Mouse (Mus musculus): ENCODE data around the gene H3f3b. TPM values are rescaled to one million over a fixed set of nuclear protein-coding genes. Genes with fewer than 3 reads are reported as not detected.

The H3f3b gene
- total RNA-seq, 2 experiments from 2014 or later: 285 to 322 TPM

DNA sequence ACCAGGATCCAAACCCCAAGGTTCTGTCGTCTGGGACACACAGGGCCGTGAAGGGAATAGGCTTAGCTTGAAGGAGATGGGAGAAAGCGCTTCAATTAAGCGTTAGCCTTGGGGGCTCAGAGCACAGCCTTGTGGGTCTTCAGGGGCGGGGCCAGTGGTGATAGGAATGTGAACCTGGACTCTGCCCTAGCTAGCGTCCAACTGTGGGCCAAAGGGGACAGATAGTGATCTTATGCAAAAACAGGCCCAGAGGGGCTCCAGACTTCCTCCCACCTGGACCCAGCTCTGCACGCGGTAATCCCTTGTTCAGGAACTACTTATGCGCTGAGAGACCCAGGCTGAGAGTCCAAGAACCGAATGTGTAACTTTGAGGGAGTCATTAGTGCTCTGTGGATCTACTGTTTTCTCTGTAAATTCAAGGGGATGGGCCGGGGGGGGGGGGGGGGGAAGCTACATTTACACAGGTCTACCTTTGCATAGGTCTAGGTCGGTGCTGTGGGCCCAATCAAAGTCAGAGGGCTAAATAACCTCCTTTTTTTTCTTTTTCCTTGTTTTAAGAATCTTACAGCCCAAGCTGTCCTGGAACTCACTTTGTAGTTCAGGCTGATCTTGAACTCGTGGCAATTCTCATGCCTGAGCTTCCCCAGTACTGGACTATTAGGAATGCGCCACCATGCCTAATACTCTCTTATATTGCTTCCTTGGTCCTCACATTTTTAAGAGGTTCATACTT is 16.1 kb downstream of the H3f3b start:
- peak overlapping the region; percentile 80 for H3K4me3 ChIP-seq
- TF ChIP-seq CTCF (conservative IDR thresholded peaks at IDR 0.05): no peak
- peak overlapping the region; percentile 52; the same call in 1 of the 2 replicates for H3K27ac ChIP-seq
- no peak for DNase-seq (ENCODE audit: low spot score in 2 of 2)

DNA sequence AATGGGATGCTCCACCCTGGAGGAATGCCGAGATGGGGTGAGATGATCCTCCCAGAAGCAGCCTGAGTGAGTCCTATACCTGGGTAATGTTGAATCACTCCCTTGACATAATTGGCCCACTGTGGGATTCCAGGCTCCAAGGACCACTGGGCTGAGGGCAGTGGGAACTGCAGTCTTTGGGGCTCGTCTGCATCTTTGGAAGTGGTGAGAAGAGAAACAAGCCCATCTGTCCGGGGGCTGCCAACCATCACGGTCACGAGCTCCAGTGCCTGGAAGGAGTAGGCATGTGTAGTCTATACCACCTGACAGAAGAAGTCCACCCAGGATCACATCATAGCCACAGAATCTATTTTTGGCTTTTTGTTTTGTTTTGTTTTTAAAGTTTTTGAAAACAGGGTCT is 16.8 kb downstream of the H3f3b start:
- no peak for TF ChIP-seq CTCF (conservative IDR thresholded peaks at IDR 0.05)
- no peak overlapping the region for H3K27ac ChIP-seq

DNA sequence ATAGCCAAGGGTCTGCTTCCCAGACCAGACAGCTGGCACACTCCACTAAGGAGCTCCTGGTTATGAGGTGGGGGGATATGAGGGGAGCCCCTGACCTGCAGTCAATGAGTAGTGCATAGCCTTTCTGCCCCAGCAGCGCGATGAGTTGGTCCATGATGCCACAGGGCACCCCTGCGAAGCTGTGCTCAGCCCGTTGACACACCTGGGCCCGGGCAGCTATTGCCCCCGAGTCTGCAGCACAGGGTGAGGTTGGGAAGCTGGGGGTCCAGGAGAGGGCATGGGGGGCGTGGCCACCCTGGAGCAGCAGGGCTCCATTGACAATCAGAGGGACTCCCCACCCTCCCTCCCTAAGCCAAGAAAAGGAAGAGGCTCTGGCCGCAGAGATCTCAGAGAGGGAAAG is 17.6 kb downstream of the H3f3b start:
- Histone ChIP-seq H3K27ac (no peak overlapping the region), H3K4me3 (no peak overlapping the region)
- no peak for TF ChIP-seq CTCF (conservative IDR thresholded peaks at IDR 0.05)
- DNase-seq (ENCODE audit: low spot score in 2 of 2): no peak

More for the DNA sequence above, 16.8 kb downstream of the H3f3b start:
- H3K4me3 ChIP-seq: no peak overlapping the region
- no peak for DNase-seq (ENCODE audit: low spot score in 2 of 2)

- no peak for DNase-seq (ENCODE audit: low spot score in 2 of 2)
- Histone ChIP-seq H3K4me3 (no peak overlapping the region), H3K27ac (no peak overlapping the region)
- no peak for TF ChIP-seq CTCF (conservative IDR thresholded peaks at IDR 0.05)
These were observed 18.1 kb downstream of the H3f3b start for GRCm38 (mm10) chr11:116009661-116010060.

DNA sequence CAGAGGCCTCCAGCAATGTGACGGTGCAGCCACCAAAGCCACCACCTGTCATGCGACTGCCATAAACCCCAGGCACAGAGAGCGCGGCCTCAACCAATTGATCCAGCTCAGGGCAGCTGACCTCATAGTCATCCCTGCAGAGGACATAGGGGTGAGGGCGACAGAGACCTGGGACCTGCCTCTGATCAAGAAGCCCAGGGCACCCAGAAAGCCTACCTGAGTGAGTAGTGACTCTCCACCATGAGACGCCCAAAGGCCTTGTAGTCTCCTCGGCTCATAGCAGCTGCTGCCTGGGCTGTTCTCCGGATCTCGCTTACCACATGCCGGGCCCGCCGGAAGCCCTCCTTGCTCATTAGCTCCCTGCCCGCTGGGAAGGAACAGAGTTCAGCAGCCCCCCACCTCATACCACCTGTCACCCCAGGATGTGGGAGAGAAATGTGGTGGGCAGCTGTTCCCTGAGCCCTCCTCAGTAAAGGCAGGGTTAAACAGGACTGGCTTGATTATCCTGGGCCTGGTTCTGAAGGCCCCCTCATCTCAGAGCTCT is 18.9 kb downstream of the H3f3b start:
- DNase-seq (ENCODE audit: low spot score in 2 of 2): no peak
- no peak overlapping the region for H3K4me3 ChIP-seq
- H3K27ac ChIP-seq: no peak overlapping the region
- no peak for TF ChIP-seq CTCF (conservative IDR thresholded peaks at IDR 0.05)

GRCm38 (mm10) chr11:116008411-116008810 is 19.4 kb downstream of the H3f3b start:
- no peak for DNase-seq (ENCODE audit: low spot score in 2 of 2)
- TF ChIP-seq CTCF (conservative IDR thresholded peaks at IDR 0.05): no peak
- H3K27ac ChIP-seq: no peak overlapping the region
- H3K4me3 ChIP-seq: no peak overlapping the region

DNA sequence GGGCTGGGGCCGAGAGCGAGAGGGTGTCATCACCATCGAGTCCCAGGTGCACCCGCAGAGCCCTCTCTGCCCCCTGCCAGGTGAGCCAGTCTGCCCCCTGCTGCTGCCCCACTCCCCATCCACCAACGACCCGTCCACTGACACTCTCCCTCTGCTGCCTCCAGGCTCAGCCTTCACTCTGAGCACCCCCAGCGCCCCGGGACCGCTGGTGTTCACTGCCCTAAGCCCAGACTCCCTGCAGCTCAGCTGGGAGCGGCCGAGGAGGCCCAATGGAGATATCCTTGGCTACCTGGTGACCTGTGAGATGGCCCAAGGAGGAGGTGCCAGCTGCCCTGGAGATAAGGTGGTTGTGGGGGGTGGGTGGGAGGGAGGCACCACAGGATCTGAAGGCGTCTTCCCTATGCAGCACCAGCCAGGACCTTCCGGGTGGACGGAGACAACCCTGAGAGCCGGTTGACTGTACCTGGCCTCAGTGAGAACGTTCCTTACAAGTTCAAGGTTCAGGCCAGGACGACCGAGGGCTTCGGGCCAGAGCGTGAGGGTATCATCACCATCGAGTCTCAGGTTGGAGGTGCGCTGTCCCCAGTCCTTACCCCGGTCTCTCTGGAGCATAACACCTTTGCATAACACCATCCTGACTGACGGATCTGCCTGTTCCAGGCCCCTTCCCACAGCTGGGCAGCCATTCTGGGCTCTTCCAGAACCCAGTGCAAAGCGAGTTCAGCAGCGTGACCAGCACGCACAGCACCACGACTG is 20.5 kb downstream of the H3f3b start:
- Histone ChIP-seq H3K27ac (no peak overlapping the region), H3K4me3 (no peak overlapping the region)
- DNase-seq (ENCODE audit: low spot score in 2 of 2): no peak
- no peak for TF ChIP-seq CTCF (conservative IDR thresholded peaks at IDR 0.05)

DNA sequence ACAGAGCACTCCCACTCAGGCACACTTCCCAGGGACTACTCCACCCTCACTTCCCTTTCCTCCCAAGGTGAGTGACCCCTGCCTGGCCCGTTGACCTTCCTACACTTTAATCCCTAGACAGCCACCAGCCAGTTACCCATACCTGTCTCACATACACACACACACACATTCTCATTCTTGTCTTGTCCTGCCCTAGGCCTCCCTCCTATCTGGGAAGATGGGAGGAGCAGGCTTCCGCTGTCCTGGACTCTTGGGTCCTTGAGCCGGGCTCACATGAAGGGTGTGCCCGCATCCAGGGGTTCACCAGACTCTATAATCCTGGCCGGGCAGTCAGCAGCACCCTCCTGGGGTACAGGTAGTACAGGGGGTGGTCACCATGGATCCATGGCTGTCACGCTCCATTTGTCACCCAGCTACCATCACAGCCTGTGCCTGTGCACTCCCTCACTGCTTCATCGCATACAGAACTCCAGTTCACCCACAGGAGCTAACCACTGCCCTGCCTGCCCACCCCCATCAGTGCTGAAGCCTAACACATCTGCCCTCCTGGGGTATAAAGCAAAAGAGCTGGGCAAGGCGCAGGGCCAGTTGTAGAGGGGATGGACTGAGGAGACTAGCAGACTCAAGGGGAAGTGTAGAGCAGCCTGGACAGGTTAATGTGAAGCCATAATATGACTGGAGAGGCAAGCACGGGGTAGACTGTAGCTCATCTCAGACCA is 21.9 kb downstream of the H3f3b start:
- DNase-seq (ENCODE audit: low spot score in 2 of 2): no peak
- no peak overlapping the region for H3K4me3 ChIP-seq
- TF ChIP-seq CTCF (conservative IDR thresholded peaks at IDR 0.05): no peak
- H3K27ac ChIP-seq: peak overlapping the region; percentile 60; the same call in 1 of the 2 replicates

- Histone ChIP-seq H3K27ac (peak overlapping the region; percentile 60), H3K4me3 (peak overlapping the region; percentile 52)
- peak; percentile 75 for TF ChIP-seq CTCF (conservative IDR thresholded peaks at IDR 0.05)
- peak; percentile 49 to 69 for DNase-seq (ENCODE audit: low spot score in 2 of 2)
These were observed 22.7 kb downstream of the H3f3b start for GRCm38 (mm10) chr11:116004840-116005700.

- DNase-seq (ENCODE audit: low spot score in 2 of 2): no peak
- no peak for TF ChIP-seq CTCF (conservative IDR thresholded peaks at IDR 0.05)
- Histone ChIP-seq H3K27ac (peak overlapping the region; percentile 60; the same call in 1 of the 2 replicates), H3K4me3 (peak overlapping the region; percentile 52)
These were observed 23.5 kb downstream of the H3f3b start for GRCm38 (mm10) chr11:116004186-116004823.

DNA sequence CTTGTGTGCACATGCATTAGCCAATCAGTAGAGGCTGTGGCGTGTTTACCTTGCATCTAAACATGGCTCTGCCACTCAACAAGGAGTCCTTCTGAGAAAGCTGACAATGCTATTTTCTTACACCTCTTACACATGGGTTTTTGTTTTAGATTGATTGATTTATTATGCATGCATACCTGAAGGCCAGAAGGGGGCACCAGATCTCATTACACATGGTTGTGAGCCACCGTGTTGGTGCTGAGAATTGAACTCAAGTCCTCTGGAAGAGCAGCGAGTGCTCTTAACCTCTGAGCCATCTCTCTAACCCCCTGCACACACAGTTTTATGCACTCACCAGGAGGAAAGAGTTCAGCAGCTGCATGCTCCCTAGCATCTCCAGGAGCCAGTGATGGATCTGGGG is 24.9 kb downstream of the H3f3b start:
- Histone ChIP-seq H3K4me3 (no peak overlapping the region), H3K27ac (no peak overlapping the region)
- peak; percentile 47 for TF ChIP-seq CTCF (conservative IDR thresholded peaks at IDR 0.05)
- DNase-seq (ENCODE audit: low spot score in 2 of 2): no peak

All from layer of hippocampus, adult 2 months (tissue).